Mouse (Mus musculus) ES-E14 (cell line): Measurements from ENCODE around the gene Ptn.

Experiments
- CHD2 ChIP-seq: IDR thresholded peaks from 2 replicates; pipeline ENCODE4 v1.6.1; 2014; ENCODE audit warnings: mild to moderate bottlenecking, low read depth, low read length, inconsistent platforms
- MAFK ChIP-seq: IDR thresholded peaks from 2 replicates; pipeline ENCODE4 v1.6.1; 2014; ENCODE audit warnings: mild to moderate bottlenecking, low read depth, low read length, inconsistent platforms; ENCODE audit not compliant: insufficient read depth
- ZC3H11A ChIP-seq: IDR thresholded peaks from 2 replicates; pipeline ENCODE4 v1.6.1; 2012; ENCODE audit warnings: low read depth, mild to moderate bottlenecking, inconsistent platforms, low read length, borderline replicate concordance

- TF ChIP-seq MAFK (no peak), CHD2 (no peak), ZC3H11A (no peak)
Observed at GRCm38 (mm10) chr6:36819019-36819783, 9.2 kb upstream of the Ptn start.
